Mouse (Mus musculus) C2C12 (cell line): Measurements from ENCODE around the gene Rdm1.

ENCODE experiments used
- CTCF ChIP-seq: IDR thresholded peaks from one replicate; pipeline ENCODE4 v1.5.1; 2011; ENCODE audit not compliant: control insufficient read depth, insufficient read depth, insufficient read length
- MAX ChIP-seq: IDR thresholded peaks from one replicate; pipeline ENCODE4 v1.6.1; 2011; ENCODE audit warnings: mild to moderate bottlenecking, control low read depth

GRCm38 (mm10) chr11:101682410-101682960, 55.5 kb downstream of the Rdm1 start:
- no peak for TF ChIP-seq MAX
- TF ChIP-seq CTCF: no peak
